Mouse (Mus musculus): Measurements from ENCODE around the gene Golt1a. TPM values are rescaled to one million over a fixed set of nuclear protein-coding genes. Genes with fewer than 3 reads are reported as not detected.

The Golt1a gene
- polyA plus RNA-seq, 1 experiment from 2014 or later = 5.8 TPM

- H3K4me2 ChIP-seq = no peak overlapping the region
- H3K27ac ChIP-seq = no peak overlapping the region
- H3K36me3 ChIP-seq = peaks cover 6% of the 10 kb centered on the region
- 73% methylated on average over 6 of the region's 6 CpGs for WGBS (ENCODE audit: insufficient replicate concordance)
- ATAC-seq = no peak
- peaks cover 37% of the 10 kb centered on the region; the same call in 1 of the 2 replicates for H3K27me3 ChIP-seq (replicated peaks)
- no peak overlapping the region for H3K9ac ChIP-seq
- no peak overlapping the region for H3K4me3 ChIP-seq
- H3K4me1 ChIP-seq = no peaks in the 10 kb centered on the region
- H3K9me3 ChIP-seq (replicated peaks) = no peaks in the 10 kb centered on the region
These were observed 31.1 kb upstream of the Golt1a start for GRCm38 (mm10) chr1:133278539-133278938.

- ATAC-seq = no peak
- Histone ChIP-seq H3K27me3 (replicated peaks) (peaks cover 35% of the 10 kb centered on the region; the same call in 1 of the 2 replicates), H3K4me2 (no peak overlapping the region), H3K4me1 (no peaks in the 10 kb centered on the region), H3K9ac (no peak overlapping the region), H3K36me3 (0 out of 2 replicates have a peak, but pooled peaks cover under 1% of the 10 kb centered on the region), H3K27ac (no peak overlapping the region), H3K4me3 (no peak overlapping the region), H3K9me3 (replicated peaks) (no peaks in the 10 kb centered on the region)
- WGBS (ENCODE audit: insufficient replicate concordance) = 58% methylated on average over 15 of the region's 15 CpGs
These were observed 30.5 kb upstream of the Golt1a start for GRCm38 (mm10) chr1:133278946-133279631.

DNA sequence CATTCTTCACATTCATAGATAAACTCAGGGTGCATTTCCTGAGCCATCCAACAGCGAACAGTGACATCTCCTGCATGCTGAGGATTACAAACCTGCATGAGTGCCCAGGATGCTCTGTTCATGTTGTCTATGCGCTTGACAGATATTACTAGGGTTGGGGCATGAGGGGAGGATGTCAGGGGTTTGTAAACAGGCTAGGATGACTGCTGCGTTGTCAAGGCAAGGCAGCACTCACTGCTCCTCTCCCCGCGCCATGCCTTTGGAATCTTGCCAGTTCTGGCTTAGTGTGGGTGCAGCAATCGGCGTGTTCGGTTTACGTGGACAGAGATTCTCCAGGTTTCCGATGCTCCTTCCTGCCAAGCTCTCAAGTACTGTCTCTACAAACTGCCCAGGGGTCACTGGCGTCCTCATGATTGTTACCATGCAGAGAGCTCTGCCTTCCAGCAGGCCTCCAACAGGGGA lies 29.9 kb upstream of the Golt1a start:
- 68% methylated on average over 11 of the region's 11 CpGs for WGBS (ENCODE audit: insufficient replicate concordance)
- no peaks in the 10 kb centered on the region for H3K9me3 ChIP-seq (replicated peaks)
- H3K4me2 ChIP-seq = no peak overlapping the region
- no peak overlapping the region for H3K4me3 ChIP-seq
- H3K27ac ChIP-seq = no peak overlapping the region
- no peak for ATAC-seq
- no peak overlapping the region for H3K9ac ChIP-seq
- peaks cover 30% of the 10 kb centered on the region; the same call in 1 of the 2 replicates for H3K27me3 ChIP-seq (replicated peaks)
- no peaks in the 10 kb centered on the region for H3K36me3 ChIP-seq
- H3K4me1 ChIP-seq = no peaks in the 10 kb centered on the region

GRCm38 (mm10) chr1:133280537-133280936 lies 29.1 kb upstream of the Golt1a start:
- ATAC-seq = no peak
- 68% methylated on average over 2 of the region's 2 CpGs for WGBS (ENCODE audit: insufficient replicate concordance)
- H3K36me3 ChIP-seq = no peaks in the 10 kb centered on the region

DNA sequence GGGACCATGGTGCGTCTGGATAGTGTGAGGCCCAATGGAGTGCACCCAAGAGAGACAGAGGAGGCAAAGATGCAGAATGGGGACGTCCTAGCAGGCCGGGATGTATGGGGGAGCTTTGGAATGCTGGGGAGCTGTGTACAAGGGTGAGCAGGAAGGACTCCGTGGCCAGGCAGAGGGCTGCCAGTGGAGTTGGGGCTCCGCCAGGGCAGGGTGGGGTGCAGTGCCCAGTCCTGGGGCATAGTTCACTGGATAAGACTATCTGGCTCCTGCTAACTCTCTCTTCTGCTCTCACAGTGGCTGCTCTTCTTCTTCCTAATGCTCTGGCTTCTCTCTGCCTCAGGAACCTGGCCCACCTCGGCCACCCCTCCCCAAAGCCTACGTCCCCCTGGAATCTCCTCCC lies 23.7 kb upstream of the Golt1a start:
- Histone ChIP-seq H3K4me1 (no peaks in the 10 kb centered on the region), H3K4me2 (no peak overlapping the region), H3K36me3 (0 out of 2 replicates have a peak, but pooled peaks cover 2% of the 10 kb centered on the region), H3K9me3 (replicated peaks) (no peaks in the 10 kb centered on the region), H3K27ac (no peak overlapping the region), H3K9ac (no peak overlapping the region), H3K4me3 (no peak overlapping the region), H3K27me3 (replicated peaks) (peaks cover 11% of the 10 kb centered on the region; the same call in 1 of the 2 replicates)
- ATAC-seq = no peak
- 60% methylated on average over 7 of the region's 7 CpGs for WGBS (ENCODE audit: insufficient replicate concordance)

More at GRCm38 (mm10) chr1:133280537-133280936, 29.1 kb upstream of the Golt1a start:
- H3K9me3 ChIP-seq (replicated peaks) = no peaks in the 10 kb centered on the region
- H3K27me3 ChIP-seq (replicated peaks) = peaks cover 24% of the 10 kb centered on the region; the same call in 1 of the 2 replicates
- no peak overlapping the region for H3K27ac ChIP-seq
- no peak overlapping the region for H3K4me3 ChIP-seq
- H3K9ac ChIP-seq = no peak overlapping the region
- H3K4me1 ChIP-seq = no peaks in the 10 kb centered on the region
- no peak overlapping the region for H3K4me2 ChIP-seq

- Histone ChIP-seq H3K4me3 (no peak overlapping the region), H3K27me3 (replicated peaks) (peaks cover 6% of the 10 kb centered on the region; the same call in 1 of the 2 replicates), H3K4me1 (no peaks in the 10 kb centered on the region), H3K4me2 (no peak overlapping the region), H3K27ac (no peak overlapping the region), H3K9ac (no peak overlapping the region), H3K9me3 (replicated peaks) (no peaks in the 10 kb centered on the region), H3K36me3 (0 out of 2 replicates have a peak, but pooled peaks cover 2% of the 10 kb centered on the region)
- ATAC-seq = no peak
- 78% methylated on average over 4 of the region's 4 CpGs for WGBS (ENCODE audit: insufficient replicate concordance)
These were observed 22.5 kb upstream of the Golt1a start for GRCm38 (mm10) chr1:133287051-133287450.

DNA sequence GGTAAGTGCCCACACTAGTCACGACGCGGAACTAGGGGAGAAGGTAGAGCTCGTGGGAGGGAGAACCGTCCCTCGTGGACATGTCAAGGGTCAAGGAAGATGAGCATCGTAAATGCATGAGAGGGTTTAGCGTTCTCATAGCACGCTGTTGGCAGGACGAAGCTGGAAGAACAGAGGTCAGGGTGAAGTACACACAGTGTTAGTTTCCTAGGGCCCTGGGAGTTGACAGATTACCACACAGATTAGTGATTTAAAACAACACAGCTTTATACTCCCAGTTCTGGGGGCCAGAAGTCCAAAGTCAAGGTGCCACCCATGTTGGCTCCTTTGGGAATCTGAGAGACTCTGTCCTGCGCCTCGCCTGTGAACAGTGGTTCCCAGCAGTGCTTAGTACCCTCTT lies 21.7 kb upstream of the Golt1a start:
- H3K4me1 ChIP-seq = no peaks in the 10 kb centered on the region

DNA sequence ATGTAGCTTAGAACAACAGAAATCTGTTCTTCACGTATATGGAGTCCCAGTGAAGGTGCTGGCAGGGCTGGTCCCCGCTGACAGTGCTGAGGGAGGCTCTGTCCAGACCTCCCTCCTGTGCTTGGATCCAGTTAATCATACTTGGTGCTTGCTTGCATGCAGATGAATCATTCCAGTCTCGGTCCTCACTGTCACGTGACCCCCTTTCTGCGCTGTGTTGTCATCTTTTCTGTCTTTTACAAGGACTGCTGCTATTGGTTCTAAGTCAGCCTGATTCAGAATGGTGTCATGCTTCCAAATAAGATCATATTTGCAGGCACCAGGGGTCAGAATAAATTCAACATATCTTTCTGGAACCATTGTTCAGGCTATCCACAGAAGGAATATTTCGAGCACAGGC lies 17.7 kb upstream of the Golt1a start:
- H3K4me3 ChIP-seq = no peak overlapping the region
- H3K27me3 ChIP-seq (replicated peaks) = peaks cover 3% of the 10 kb centered on the region; the same call in 1 of the 2 replicates
- H3K9ac ChIP-seq = no peak overlapping the region
- no peaks in the 10 kb centered on the region for H3K4me1 ChIP-seq
- no peaks in the 10 kb centered on the region for H3K9me3 ChIP-seq (replicated peaks)
- H3K27ac ChIP-seq = no peak overlapping the region
- 0 out of 2 replicates have a peak, but pooled peaks cover 7% of the 10 kb centered on the region for H3K36me3 ChIP-seq
- H3K4me2 ChIP-seq = no peak overlapping the region
- 82% methylated on average over 6 of the region's 6 CpGs for WGBS (ENCODE audit: insufficient replicate concordance)
- no peak for ATAC-seq

More for the DNA sequence above, 21.7 kb upstream of the Golt1a start:
- ATAC-seq = no peak
- no peak overlapping the region for H3K9ac ChIP-seq
- H3K36me3 ChIP-seq = 0 out of 2 replicates have a peak, but pooled peaks cover 2% of the 10 kb centered on the region
- H3K9me3 ChIP-seq (replicated peaks) = no peaks in the 10 kb centered on the region
- H3K4me3 ChIP-seq = no peak overlapping the region
- no peak overlapping the region for H3K27ac ChIP-seq
- H3K27me3 ChIP-seq (replicated peaks) = 0 out of 2 replicates have a peak, but pooled peaks cover 6% of the 10 kb centered on the region
- 78% methylated on average over 12 of the region's 12 CpGs for WGBS (ENCODE audit: insufficient replicate concordance)
- H3K4me2 ChIP-seq = no peak overlapping the region

DNA sequence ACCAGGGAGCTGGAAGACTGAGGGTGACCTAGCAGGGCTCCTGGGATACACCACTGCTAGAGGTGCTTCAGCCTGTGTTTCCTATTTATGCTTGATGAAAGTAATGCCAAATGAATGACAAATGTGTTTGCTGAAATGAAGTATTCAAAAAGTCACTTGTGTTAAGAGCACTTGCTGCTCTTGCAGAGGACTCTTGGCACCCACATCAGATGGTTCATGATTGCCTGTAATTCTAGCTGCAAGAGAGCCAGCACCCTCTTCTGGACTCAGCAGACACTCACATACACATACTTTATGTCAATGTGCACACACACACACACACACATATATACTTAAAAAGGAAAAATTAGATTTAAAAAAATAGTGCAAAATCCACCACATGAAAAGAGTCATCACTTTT lies 17.0 kb upstream of the Golt1a start:
- Histone ChIP-seq H3K27me3 (replicated peaks) (peaks cover 4% of the 10 kb centered on the region; the same call in 1 of the 2 replicates), H3K36me3 (0 out of 2 replicates have a peak, but pooled peaks cover 6% of the 10 kb centered on the region), H3K4me1 (no peaks in the 10 kb centered on the region), H3K27ac (no peak overlapping the region), H3K9me3 (replicated peaks) (no peaks in the 10 kb centered on the region), H3K4me3 (no peak overlapping the region), H3K9ac (no peak overlapping the region), H3K4me2 (no peak overlapping the region)
- ATAC-seq = no peak

DNA sequence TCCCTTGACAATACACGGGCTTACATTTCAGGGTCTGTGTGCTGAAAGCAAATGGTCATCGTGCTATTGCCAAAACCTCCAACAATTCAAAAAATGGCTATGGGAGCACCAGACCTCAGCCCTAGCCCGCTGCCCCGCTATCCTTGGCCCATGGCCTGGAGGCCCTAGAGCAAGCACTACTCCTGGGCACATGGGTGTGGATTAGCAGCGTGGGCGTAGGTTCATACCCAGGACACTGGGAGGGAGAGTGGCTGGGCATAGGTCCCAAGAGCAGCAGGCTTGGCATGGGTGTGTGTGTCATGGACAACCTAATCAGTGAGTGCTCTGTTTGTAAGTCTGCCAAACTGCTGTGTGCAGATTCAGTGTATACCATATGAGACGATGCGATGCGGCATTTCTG lies 13.2 kb upstream of the Golt1a start:
- H3K36me3 ChIP-seq = 0 out of 2 replicates have a peak, but pooled peaks cover 4% of the 10 kb centered on the region
- no peak overlapping the region for H3K27ac ChIP-seq
- H3K4me2 ChIP-seq = no peak overlapping the region
- no peak overlapping the region for H3K9ac ChIP-seq
- no peak for ATAC-seq
- 78% methylated on average over 9 of the region's 9 CpGs for WGBS (ENCODE audit: insufficient replicate concordance)
- peaks cover 26% of the 10 kb centered on the region for H3K27me3 ChIP-seq (replicated peaks)
- no peak overlapping the region for H3K4me3 ChIP-seq
- H3K9me3 ChIP-seq (replicated peaks) = no peaks in the 10 kb centered on the region
- no peaks in the 10 kb centered on the region for H3K4me1 ChIP-seq

GRCm38 (mm10) chr1:133298816-133299215 lies 10.8 kb upstream of the Golt1a start:
- H3K4me1 ChIP-seq = no peaks in the 10 kb centered on the region
- H3K4me3 ChIP-seq = no peak overlapping the region
- 0 out of 2 replicates have a peak, but pooled peaks cover 4% of the 10 kb centered on the region for H3K36me3 ChIP-seq
- WGBS (ENCODE audit: insufficient replicate concordance) = 52% methylated on average over 14 of the region's 14 CpGs
- no peaks in the 10 kb centered on the region for H3K9me3 ChIP-seq (replicated peaks)
- H3K4me2 ChIP-seq = no peak overlapping the region
- peaks cover 33% of the 10 kb centered on the region for H3K27me3 ChIP-seq (replicated peaks)
- H3K9ac ChIP-seq = no peak overlapping the region
- no peak overlapping the region for H3K27ac ChIP-seq
- no peak for ATAC-seq

DNA sequence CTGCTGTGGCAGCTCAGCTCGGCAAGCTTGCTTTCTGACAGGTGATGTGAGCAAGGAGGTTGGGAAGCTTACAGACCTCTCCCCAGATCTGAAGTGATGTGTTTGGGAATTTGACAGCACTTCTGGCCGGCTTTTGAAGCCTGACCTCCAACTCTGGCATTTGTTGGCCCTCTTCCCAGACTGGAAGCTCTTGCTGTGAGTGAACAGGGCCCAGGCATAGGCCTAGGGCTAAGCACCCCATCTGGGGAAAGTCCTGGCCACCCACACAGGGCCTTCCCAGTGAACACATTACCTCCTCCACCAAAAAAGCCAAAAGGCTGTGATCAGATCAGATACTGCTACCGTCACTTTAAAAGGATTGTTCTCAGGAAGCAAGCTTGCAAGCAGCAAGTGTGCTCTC lies 7.1 kb upstream of the Golt1a start:
- ATAC-seq = no peak
- no peak overlapping the region for H3K27ac ChIP-seq

More for the DNA sequence above, 7.1 kb upstream of the Golt1a start:
- Histone ChIP-seq H3K4me3 (no peak overlapping the region), H3K36me3 (no peaks in the 10 kb centered on the region), H3K4me2 (no peak overlapping the region), H3K27me3 (replicated peaks) (peaks cover 32% of the 10 kb centered on the region), H3K9ac (no peak overlapping the region), H3K4me1 (no peaks in the 10 kb centered on the region), H3K9me3 (replicated peaks) (no peaks in the 10 kb centered on the region)
- 40% methylated on average over 3 of the region's 3 CpGs for WGBS (ENCODE audit: insufficient replicate concordance)

Measured in liver, embryonic 12.5 days (tissue).